Mouse (Mus musculus) thymus, postnatal 36 days (tissue): ENCODE data around the gene Ccnf.

ENCODE experiments used
- DNase-seq, 2 experiments: peaks; one replicate each; pipeline ENCODE4 v3.0.0; 2022; ENCODE audit warnings: mixed read lengths in 2 of 2

Ccnf gene

DNA sequence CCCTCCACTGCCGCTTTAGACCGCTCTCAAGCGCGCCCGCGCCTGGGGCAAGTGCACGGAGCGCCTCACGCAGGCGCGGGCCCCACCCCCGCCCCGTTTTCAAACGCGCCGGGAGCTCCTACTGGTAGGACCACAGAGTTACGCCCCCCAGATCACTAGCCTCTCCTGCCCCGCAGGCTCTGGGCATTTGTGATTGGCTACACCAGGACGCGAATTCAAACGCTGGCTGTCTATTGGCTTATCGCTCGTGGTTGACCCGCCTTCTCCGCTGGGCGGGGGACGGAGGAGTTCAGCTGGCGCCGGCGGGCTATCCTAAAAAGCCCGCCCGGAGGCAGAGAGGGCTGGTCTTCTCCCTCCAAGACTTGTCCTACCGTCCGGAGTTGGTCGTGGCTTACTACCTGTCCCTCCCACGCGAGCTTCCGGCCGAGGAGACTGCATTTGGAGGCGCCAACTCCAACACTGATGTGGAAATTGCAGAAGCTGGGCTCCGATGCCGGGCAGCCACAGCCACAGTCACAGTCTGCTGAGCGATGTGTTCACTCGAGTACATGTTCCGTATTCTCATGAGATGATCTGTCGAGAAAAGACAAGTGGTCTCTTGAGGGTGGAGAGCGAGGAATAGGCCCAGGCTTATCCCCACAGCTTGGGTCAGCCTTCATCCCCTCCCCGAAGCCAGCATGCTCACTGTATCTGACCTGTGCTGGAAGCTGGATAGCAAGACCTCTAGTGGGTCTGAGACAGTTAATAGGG lies at the start of gene Ccnf:
Gene Ccnf (minus strand): TSS at position 165 of the 750 bp plus-strand sequence.
- DNase-seq: peak; percentile 96 to 97

DNA sequence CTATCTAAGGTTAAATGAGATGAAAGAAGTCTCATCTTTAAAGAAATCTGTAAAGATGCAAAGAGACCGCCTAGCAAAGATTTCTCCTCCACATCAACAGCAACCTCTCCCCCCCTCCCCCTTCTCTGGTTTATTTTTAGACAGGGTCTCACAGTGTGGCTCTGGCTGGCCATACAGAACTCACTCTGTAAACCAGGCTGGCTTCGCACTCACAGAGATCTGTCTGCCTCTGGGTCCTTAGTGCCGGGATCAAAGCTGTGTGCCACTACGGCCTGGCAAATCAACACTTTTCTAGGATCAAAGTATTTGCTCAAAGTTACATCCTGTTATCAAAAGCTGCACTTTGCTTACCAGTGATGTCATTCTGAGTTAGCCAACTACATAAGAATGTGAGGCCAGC lies 49.4 kb upstream of the Ccnf start:
- DNase-seq: no peak

DNA sequence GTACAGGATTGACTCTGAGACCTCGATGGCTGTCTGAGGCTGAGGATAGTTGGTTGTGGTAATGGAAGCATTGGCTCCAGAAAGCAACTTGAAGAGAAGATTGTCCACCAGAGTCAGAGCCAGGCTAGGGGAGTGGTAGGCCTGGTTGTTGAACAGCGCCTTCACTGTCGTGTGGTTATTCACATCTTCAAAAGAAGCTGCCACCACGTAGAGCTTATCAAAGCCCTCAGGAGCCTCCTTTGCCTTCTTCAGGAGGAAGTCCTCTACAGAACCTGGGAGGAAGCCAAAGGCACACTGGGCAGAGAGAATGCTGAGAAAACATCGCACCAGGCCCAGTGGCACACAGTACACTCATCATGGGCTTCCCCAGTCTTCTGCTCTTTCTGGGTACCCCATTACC lies 38.1 kb upstream of the Ccnf start:
- DNase-seq: no peak

DNA sequence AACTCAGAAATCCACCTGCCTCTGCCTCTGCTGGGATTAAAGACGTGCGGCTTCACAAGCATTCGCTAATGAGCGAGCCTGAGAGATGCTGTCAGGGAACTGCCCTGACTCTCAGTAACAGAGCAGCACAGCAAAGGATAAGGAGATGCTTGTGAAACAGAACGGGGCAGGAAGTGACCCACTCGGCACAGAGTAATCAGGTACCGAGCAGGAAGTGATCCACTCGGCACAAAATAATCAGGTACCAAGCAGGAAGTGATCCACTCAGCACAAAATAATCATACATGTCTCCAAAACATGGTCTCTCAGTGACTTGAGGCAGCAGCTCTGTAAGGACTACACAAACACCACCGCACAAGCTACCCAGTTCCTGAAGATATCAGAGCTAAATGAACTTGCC lies 37.2 kb upstream of the Ccnf start:
- DNase-seq: no peak

DNA sequence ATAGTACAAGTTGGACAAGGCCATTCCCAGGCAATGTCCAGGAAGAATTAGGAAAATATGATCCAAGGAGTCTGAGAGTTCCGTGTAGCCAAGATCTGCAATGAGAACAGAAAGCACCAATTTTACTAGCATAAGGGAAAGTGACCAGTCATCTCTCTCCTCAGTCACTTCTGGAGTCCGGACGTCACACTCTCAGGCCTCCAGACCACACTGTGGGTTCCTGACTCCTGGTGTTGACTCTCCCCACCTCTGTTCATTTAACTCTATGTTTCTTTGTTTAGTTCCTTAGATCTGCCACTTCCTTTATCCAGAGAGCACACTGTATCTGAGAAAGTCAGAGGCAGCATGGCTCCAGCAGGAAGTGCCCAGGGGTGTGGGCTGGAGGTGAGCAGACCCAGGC lies 34.4 kb upstream of the Ccnf start:
- DNase-seq: no peak

DNA sequence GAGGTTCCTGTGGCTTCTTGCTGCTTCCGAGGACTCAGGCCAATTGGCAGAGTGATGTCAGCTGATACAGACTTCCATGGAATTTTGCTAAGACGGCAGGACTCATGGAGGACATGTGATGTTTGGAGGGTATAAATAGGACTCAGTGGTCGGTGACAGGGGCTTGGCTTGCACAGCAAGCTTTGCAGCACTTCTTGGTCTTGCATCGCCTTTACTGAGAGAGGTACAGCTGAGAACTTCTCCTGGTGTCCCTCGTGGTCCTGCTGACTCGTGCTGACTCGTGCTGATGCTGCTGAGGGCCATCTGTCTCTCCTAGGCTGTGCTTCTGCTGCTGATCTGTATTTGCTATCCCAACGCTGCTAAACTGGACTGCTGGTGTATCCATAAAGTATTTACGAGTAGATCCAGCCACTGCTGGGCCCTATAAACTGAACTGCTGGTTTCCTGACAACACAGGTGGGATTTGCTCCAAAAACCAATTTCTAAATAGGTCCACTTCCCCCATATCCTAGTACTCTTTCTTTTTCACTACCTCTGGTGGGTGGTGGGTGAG lies 32.1 kb upstream of the Ccnf start:
- DNase-seq: no peak

DNA sequence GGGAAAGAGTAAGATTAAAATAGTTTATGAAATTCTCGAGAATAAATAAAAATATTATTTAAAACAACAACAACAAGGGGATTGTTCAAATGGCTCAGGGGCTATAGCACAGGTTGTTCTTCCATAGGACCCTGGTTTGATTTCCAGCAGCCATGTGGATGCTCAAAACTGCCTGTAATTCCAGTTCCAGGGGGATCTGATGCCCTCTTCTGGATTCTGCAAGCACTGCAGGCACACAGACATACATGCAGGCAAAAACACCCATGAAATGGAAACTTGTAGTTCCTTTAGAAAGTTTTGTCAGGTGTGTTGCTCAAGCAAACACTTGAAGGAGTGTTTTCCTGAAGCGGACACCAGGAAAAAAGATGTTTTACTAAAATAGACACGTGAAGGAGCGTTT lies 31.4 kb upstream of the Ccnf start:
- DNase-seq: peak in 1 of 2 experiments; percentile 23

DNA sequence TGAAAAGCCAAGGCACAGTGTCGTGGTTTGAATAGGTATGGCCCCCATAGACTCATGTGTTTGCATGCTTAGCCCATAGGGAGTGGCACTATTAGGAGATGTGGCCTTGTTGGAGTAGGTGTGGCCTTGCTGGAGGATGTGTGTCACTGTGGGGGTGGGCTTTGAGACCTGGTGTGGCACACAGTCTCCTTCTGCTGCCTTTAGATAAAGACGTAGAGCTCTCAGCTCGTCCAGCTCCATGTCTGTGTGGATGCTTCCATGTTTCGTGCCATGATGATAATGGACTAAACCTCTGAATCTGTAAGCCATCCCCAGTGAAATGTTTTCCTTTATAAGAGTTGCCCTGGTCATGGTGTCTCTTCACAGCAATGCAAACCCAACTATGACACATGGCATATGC lies 28.6 kb upstream of the Ccnf start:
- no peak for DNase-seq

DNA sequence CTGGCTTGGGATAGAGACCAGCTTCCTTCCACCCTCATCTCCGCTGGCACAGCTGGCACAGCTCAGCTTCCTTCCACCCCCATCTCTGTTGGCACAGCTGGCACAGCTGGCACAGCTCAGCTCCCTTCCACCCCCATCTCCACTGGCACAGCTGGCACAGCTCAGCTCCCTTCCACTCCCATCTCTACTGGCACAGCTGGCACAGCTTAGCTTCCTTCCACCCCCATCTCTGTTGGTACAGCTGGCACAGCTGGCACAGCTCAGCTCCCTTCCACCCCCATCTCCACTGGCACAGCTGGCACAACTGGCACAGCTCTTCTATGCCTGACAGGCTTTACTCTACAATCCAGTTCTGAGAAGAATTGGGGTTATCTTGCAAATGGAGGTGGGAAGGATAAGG lies 15.8 kb upstream of the Ccnf start:
- DNase-seq: no peak

DNA sequence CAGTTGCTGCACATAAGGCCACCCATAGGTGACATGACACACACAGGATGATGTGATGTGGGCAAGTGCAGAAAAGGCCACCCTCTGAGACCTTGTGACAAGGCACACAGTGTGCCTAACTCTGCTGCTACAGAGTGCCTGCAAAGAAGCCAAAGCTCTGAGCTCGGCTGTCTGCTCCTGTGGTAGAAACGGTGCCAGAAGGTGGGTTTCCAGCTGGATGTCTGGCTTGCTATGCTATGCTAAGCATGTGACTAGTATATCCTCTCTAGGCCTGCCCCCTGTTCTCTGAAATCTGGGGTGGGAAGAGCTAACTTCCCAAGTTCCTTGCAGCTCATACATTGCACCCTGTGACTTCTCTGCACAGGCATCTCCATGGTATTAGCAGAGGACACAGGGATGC lies 13.5 kb upstream of the Ccnf start:
- no peak for DNase-seq

DNA sequence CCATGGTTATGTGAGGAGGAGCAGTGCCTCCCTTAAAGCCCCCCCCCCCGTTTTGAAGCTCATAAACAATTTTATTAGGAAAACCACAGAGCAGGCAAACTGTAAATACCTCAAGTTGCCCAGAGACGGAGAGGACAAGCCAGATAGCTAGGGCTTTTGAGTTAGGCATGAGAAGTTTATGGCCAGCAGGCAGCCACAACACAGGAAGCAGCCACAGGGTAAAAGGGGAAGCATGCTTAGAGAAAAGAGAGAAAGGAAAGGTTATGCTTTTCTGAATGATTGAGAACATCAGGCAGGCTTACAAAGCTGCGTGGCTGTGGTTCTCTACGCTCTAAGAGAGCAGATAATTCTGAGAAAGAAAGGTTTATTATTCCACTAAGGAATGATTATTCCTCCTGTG lies 9.2 kb upstream of the Ccnf start:
- DNase-seq: no peak

DNA sequence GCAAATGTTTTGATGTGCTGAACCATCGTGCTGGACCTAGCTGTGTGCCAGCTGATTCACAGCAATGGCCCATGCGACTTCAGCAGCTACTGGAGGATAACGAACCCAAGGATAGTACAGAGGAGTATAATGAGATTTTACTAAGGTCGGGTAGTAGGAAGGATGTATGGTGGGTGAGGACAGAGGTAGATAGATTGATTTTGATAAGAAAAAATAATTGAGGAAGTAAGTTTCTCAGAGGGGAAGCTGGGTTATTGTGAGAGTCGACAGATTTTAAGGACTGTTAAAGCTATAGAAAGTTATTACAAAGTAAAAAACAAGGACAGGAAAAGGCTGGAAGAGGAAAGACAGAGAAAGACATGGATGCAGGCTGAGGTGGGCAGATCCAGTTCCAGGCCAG lies 8.4 kb upstream of the Ccnf start:
- no peak for DNase-seq

DNA sequence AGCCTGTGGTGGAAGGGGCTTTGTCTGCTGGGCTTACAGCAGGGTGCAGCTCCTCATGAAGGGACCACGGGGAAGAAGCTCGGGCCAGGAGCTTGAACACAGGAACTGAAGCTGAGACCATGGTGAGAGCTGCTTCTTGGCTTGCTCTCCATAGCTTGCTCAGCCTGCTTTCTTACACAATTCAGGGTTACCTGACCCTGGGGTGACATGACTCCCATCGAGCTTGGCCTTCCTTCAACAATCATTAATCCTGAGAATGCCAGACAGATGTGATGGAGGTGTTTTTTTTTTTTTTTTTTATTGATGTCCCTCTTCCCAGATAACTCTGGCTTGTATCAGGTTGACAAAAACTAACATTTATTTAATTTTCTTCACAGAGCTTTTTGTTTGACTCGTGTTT lies 7.7 kb upstream of the Ccnf start:
- DNase-seq: no peak

DNA sequence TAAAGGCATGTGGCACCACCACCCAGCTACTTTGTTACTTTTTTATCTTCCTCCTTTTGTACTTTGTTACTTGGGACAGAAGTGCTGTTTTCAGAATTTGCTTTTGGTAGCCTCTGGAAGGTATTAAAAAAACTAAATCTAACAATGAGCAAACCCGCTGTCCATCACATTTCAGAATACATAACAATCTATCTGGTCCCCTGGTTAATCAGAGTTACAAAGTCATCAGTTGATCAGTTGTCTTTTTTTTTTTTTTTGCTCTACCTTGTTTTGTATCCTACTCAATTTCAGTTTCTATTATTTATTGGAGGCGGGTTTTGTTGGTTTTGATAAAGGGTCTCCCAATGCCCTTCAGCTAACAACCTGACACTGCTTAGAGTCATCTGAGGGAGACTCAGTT lies 1.0 kb upstream of the Ccnf start:
- no peak for DNase-seq

DNA sequence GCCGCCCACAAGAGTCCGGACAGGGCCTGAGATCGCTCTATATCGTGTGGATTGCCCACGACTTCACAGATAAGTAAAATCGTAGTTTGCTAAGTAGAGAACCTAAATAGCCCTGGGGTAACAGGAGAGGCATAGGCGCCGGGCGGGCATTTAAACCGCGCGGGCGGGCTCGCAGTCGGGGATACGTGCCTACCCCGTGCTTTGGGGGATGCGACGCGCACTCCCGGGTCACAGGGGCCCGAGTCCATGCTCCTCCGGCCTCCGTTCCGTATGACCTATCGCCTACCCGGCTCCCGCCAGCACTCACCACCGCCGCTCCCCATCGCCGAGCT lies 330 bp downstream of the Ccnf start:
- DNase-seq: no peak

DNA sequence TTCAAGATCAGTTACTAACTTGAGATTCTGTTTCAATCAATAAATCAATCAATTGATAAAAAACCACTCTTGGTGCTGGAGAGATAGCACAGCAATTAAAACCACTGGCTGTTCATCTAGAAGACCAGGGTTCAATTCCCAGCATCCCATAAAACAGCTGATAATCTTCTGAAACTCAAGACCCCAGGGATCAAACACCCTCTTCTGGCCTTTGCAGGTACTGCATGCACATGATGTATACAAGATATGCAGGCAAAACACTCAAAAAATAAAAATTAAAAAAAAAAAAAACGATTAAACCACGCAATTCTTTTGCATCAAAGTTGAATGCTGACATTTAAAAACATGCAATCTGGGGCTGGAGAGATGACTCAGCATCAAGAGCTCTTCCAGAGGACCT lies 2.6 kb downstream of the Ccnf start:
- DNase-seq: no peak

DNA sequence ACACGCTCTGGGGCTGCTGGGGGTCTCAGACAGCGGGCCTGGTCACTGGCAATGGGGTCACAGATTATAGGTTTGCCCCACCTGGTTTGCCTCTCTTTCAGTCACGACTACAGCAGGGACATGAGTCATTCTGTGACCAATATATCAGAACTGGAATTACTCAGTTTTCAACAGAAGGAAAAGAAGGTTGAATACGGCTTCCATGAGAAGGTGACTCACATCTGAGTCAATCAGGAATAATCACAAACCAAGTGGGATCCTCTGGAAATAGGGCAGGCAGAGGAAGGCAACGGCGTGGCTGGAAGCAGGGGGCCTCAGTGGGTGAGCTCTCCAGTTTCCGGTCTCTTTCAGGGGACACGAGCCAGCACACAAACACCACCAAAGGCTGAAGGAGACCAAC lies 7.2 kb downstream of the Ccnf start:
- DNase-seq: no peak

DNA sequence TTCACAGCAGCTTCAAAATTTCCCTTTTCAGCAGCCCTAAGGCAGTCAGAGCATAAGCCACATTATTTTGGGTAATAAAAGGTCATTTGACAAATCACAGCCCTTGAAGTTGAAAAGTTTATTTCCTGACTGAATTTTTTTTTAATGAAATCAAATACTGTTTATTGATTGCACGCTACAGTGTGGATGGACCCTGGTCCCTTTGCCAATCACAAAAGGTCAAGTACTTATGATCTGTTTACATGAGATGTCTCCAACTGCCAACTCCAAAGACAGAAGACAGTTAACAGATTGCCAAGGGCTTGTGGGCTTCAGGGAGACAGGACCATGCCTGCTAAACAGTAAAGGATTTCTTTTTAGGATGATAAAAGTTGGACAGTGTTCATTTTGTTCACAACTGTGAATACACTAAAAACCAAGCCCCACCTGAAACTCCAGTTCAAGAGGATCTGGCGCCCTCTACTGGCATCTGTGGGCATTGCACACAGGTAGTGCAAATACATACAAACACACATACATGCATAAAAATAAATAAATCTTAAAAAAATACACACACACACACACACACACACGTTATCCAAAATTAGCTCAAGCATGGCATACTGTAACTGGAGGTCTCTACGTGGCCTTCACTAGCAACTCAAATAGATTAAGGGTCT lies 7.8 kb downstream of the Ccnf start:
- peak; percentile 46 to 54 for DNase-seq

DNA sequence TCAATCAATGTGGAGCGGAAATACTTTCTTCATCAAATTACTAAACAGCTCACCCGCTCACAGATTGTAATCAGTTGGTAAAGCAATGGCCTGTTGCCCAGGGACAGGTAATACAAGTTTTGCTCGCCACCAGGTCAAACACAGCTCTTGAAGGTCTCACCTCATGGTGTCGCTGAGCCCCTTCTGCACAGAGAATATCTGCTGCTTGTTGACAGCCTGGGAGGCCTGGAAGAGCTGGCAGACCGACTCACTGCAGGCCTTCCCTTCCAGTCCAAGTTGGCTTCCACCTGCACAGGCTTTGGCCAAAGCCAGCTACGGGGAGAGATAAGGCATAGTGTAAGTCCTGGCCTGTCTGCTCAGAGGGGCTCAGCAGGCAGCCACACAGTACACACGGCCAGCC lies 14.4 kb downstream of the Ccnf start:
- no peak for DNase-seq

DNA sequence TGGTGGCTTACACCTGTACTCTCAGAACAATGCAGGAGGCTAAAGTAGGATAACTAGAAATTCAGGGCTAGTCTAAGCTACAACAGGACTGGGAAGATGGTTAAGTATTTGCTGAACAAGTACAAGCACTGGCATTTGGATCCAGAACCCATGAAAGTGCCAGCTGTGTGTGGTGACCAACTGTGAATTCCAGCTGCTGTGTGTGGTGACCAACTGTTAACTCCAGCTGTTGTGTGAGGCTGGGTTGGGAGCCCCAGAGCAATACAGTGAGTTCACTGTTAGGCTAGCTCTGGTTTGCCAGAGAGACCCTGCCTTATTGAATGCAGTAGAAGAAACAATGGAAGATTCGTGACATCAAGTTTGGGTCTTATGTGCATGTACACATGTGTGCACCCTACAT lies 14.8 kb downstream of the Ccnf start:
- DNase-seq: no peak

DNA sequence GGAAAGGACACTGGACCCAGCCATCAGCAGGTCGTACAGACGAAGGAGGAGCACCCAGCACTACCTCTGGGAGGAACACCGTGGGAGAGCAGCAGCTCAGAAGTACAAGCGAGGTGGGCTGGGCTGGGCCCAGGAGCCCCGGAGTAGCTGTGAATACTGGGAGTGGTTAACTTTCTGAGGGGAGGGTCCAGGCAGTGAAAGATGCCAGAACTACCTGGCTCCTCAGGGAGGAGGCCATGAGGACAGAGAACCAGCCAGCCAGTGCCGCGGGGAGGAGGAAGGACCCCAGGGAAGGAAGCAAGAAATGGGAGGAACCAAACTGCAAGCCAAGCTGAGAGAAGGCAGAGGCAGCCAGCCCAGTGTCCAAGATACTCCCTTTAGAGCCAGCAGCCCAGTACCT lies 23.3 kb downstream of the Ccnf start:
- no peak for DNase-seq

DNA sequence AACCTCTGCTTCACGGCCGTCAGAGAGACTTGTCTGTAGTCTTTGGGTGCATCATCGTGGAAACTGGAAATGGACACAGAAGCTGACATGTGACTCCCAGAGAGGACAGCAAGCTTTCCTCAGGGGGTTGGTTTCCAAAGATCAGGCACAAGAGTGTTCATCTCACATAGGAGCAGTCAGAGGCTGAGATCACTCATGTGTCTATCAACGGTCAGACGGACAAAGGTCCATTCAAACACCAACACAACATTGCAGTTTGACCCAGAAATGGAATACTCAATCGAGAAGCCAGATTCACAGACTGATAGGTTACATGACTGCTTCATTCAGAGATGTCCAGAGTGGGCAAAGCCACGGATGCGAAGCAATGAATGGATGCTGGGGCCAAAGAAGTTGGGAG lies 24.6 kb downstream of the Ccnf start:
- DNase-seq: no peak

DNA sequence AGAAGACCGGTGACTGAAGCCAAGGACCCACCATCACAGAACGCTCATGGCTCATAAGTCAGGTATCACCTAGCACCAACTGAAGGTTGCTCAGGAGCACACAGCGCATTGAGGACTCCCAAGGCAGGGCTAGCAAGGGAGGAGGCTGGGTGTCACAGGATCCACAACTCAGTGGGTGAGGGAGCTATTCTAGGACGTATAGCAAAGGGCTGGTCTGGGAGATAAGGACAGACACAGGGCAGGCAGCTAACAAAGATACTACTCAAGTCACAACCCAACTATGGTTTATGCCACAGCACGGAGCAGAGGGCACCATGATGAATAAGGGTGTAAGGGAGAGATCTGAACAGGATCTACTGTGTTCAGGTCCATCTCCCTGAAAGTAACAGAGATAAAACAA lies 25.4 kb downstream of the Ccnf start:
- no peak for DNase-seq

DNA sequence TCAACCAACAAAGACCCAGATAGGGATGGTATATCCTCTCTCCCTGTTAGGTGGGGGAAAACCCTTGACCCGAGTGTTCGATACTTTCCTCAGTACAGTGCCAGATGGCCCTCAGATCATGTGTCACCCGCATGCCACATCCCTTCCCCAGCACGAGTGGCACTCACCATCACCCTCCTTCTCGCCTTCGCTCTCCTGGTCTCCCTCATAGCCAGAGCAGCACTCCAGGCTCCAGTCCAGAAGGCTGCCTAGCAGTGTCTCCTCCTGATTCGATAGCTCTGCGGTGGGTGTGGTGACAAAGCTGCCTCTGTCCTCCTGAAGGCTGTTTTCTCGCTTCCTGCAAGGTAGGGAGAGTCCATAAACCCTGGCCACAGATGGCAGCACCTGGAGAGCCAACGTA lies 26.5 kb downstream of the Ccnf start:
- no peak for DNase-seq

DNA sequence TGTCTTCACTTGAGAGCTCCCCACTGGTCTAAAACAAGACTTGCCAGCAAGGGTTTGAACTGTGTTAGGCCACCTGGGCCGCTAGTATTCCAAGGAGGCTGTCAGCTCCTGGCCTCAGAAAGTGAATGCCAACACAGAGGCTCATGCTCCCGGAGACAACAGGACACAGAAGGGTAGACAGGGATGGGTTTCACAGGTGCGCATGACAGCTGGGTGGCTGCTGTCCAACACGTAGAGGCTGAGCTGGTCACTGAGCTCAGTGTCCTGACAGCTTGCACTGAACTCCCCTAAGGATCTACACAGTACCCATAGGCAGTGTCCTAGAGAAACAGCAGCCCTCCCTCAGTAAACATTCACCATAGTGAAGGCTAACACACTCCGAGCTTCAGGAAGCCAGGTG lies 27.8 kb downstream of the Ccnf start:
- DNase-seq: no peak
